Mouse (Mus musculus): ENCODE results near the gene Ptprn2. TPM values are rescaled to one million over a fixed set of nuclear protein-coding genes. Genes with fewer than 3 reads are reported as not detected.

Ptprn2 gene
- total RNA-seq, 2 experiments from 2014 or later: 280 to 289 TPM

- H3K4me3 ChIP-seq: no peak overlapping the region
- DNase-seq (ENCODE audit: low spot score in 2 of 2): no peak
- no peak overlapping the region for H3K27ac ChIP-seq
- TF ChIP-seq CTCF (conservative IDR thresholded peaks at IDR 0.05): no peak
Observed at GRCm38 (mm10) chr12:117274576-117274975, 789.1 kb downstream of the Ptprn2 start.

- no peak for DNase-seq (ENCODE audit: low spot score in 2 of 2)
Observed at GRCm38 (mm10) chr12:117280790-117281189, 795.3 kb downstream of the Ptprn2 start.

GRCm38 (mm10) chr12:117282659-117283058 lies 797.1 kb downstream of the Ptprn2 start:
- Histone ChIP-seq H3K4me3 (no peak overlapping the region), H3K27ac (no peak overlapping the region)
- TF ChIP-seq CTCF (conservative IDR thresholded peaks at IDR 0.05): no peak
- DNase-seq (ENCODE audit: low spot score in 2 of 2): no peak

More at GRCm38 (mm10) chr12:117280790-117281189, 795.3 kb downstream of the Ptprn2 start:
- Histone ChIP-seq H3K27ac (no peak overlapping the region), H3K4me3 (no peak overlapping the region)
- TF ChIP-seq CTCF (conservative IDR thresholded peaks at IDR 0.05): no peak

GRCm38 (mm10) chr12:117287456-117287855 lies 801.9 kb downstream of the Ptprn2 start:
- Histone ChIP-seq H3K27ac (no peak overlapping the region), H3K4me3 (no peak overlapping the region)
- no peak for TF ChIP-seq CTCF (conservative IDR thresholded peaks at IDR 0.05)
- DNase-seq (ENCODE audit: low spot score in 2 of 2): no peak

- DNase-seq (ENCODE audit: low spot score in 2 of 2): no peak
- TF ChIP-seq CTCF (conservative IDR thresholded peaks at IDR 0.05): no peak
- Histone ChIP-seq H3K27ac (no peak overlapping the region), H3K4me3 (no peak overlapping the region)
Observed at GRCm38 (mm10) chr12:117291943-117292342, 806.4 kb downstream of the Ptprn2 start.

GRCm38 (mm10) chr12:117296792-117297191 lies 811.3 kb downstream of the Ptprn2 start:
- Histone ChIP-seq H3K4me3 (no peak overlapping the region), H3K27ac (no peak overlapping the region)
- DNase-seq (ENCODE audit: low spot score in 2 of 2): no peak
- no peak for TF ChIP-seq CTCF (conservative IDR thresholded peaks at IDR 0.05)

- no peak overlapping the region for H3K4me3 ChIP-seq
- H3K27ac ChIP-seq: no peak overlapping the region
- TF ChIP-seq CTCF (conservative IDR thresholded peaks at IDR 0.05): no peak
- no peak for DNase-seq (ENCODE audit: low spot score in 2 of 2)
Observed at GRCm38 (mm10) chr12:117299084-117299483, 813.6 kb downstream of the Ptprn2 start.

GRCm38 (mm10) chr12:117304751-117305624 lies 819.5 kb downstream of the Ptprn2 start:
- no peak for DNase-seq (ENCODE audit: low spot score in 2 of 2)
- TF ChIP-seq CTCF (conservative IDR thresholded peaks at IDR 0.05): no peak
- no peak overlapping the region for H3K4me3 ChIP-seq
- no peak overlapping the region for H3K27ac ChIP-seq

GRCm38 (mm10) chr12:117305625-117306105 lies 820.1 kb downstream of the Ptprn2 start:
- no peak for TF ChIP-seq CTCF (conservative IDR thresholded peaks at IDR 0.05)
- Histone ChIP-seq H3K4me3 (no peak overlapping the region), H3K27ac (no peak overlapping the region)
- DNase-seq (ENCODE audit: low spot score in 2 of 2): no peak

GRCm38 (mm10) chr12:117312079-117312478 lies 826.6 kb downstream of the Ptprn2 start:
- H3K4me3 ChIP-seq: no peak overlapping the region
- H3K27ac ChIP-seq: no peak overlapping the region
- no peak for DNase-seq (ENCODE audit: low spot score in 2 of 2)
- TF ChIP-seq CTCF (conservative IDR thresholded peaks at IDR 0.05): no peak

- DNase-seq (ENCODE audit: low spot score in 2 of 2): no peak
- Histone ChIP-seq H3K27ac (no peak overlapping the region), H3K4me3 (no peak overlapping the region)
- no peak for TF ChIP-seq CTCF (conservative IDR thresholded peaks at IDR 0.05)
Observed at GRCm38 (mm10) chr12:117314987-117315386, 829.5 kb downstream of the Ptprn2 start.

- no peak for DNase-seq (ENCODE audit: low spot score in 2 of 2)
- TF ChIP-seq CTCF (conservative IDR thresholded peaks at IDR 0.05): no peak
- Histone ChIP-seq H3K27ac (no peak overlapping the region), H3K4me3 (no peak overlapping the region)
Observed at GRCm38 (mm10) chr12:117315661-117316060, 830.1 kb downstream of the Ptprn2 start.

GRCm38 (mm10) chr12:117318229-117318628 lies 832.7 kb downstream of the Ptprn2 start:
- no peak for TF ChIP-seq CTCF (conservative IDR thresholded peaks at IDR 0.05)
- Histone ChIP-seq H3K4me3 (no peak overlapping the region), H3K27ac (no peak overlapping the region)
- no peak for DNase-seq (ENCODE audit: low spot score in 2 of 2)

GRCm38 (mm10) chr12:117323017-117323416 lies 837.5 kb downstream of the Ptprn2 start:
- no peak for TF ChIP-seq CTCF (conservative IDR thresholded peaks at IDR 0.05)
- no peak for DNase-seq (ENCODE audit: low spot score in 2 of 2)
- H3K4me3 ChIP-seq: no peak overlapping the region
- H3K27ac ChIP-seq: no peak overlapping the region

Small RNAs within 50 kb of the gene (microRNA-seq; reads per million reads assigned to microRNA genes)
- gene Mir153: 193 to 1,311 reads per million in 2 experiments

Other genes with a start within 250 kb of the Ptprn2 start
- 10 to 100 TPM; 17.9 to 20.6 TPM for gene Wdr60, start 222.7 kb upstream of the Ptprn2 start, total RNA-seq (2021)
- not detected for gene Gm11027, start 210.3 kb upstream of the Ptprn2 start, total RNA-seq (2021)
- gene Esyt2, start 204.5 kb upstream of the Ptprn2 start, total RNA-seq (2021): 10 to 100 TPM; 61.2 to 73.0 TPM
- gene Ncapg2, start 80.3 kb upstream of the Ptprn2 start, total RNA-seq (2021): 1 to 10 TPM; 5.1 to 5.8 TPM